Mouse (Mus musculus): ENCODE results near the gene Chdh. TPM values are rescaled to one million over a fixed set of nuclear protein-coding genes. Genes with fewer than 3 reads are reported as not detected.

Gene Chdh
- polyA plus RNA-seq, 1 experiment from 2014 or later = 1.5 TPM

GRCm38 (mm10) chr14:30078115-30078808 lies 69.4 kb downstream of the Chdh start:
- no peaks in the 10 kb centered on the region for H3K4me1 ChIP-seq (replicated peaks; ENCODE audit: control insufficient read depth, insufficient read depth)
- no peaks in the 10 kb centered on the region for H3K27me3 ChIP-seq (ENCODE audit: control insufficient read depth, insufficient read depth, low read length)
- no peaks in the 10 kb centered on the region for H3K9me3 ChIP-seq (ENCODE audit: control insufficient read depth, low read length)
- 62% methylated on average over 15 of the region's 15 CpGs for WGBS
- peak; percentile 40; the same call in 1 of the 2 replicates for ATAC-seq (ENCODE audit: low FRiP score, low TSS enrichment)
- H3K4me2 ChIP-seq (replicated peaks; ENCODE audit: low read depth) = no peak overlapping the region
- no peaks in the 10 kb centered on the region for H3K36me3 ChIP-seq (ENCODE audit: control insufficient read depth, insufficient read depth, low read length)
- H3K27ac ChIP-seq (replicated peaks) = no peak overlapping the region
- no peak for DNase-seq (ENCODE audit: low spot score)
- no peak overlapping the region for H3K4me3 ChIP-seq (ENCODE audit: low read depth, low read length)
- no peak overlapping the region for H3K9ac ChIP-seq (ENCODE audit: low read length)
- TF ChIP-seq EP300 (optimal IDR thresholded peaks at IDR 0.05) (no peak), CTCF (IDR thresholded peaks at IDR 0.05; ENCODE audit: low read depth) (no peak)

GRCm38 (mm10) chr14:30079729-30080128 lies 70.9 kb downstream of the Chdh start:
- no peaks in the 10 kb centered on the region for H3K4me1 ChIP-seq (replicated peaks; ENCODE audit: control insufficient read depth, insufficient read depth)
- 42% methylated on average over 4 of the region's 4 CpGs for WGBS

More at GRCm38 (mm10) chr14:30079729-30080128, 70.9 kb downstream of the Chdh start:
- H3K9me3 ChIP-seq (ENCODE audit: control insufficient read depth, low read length) = no peaks in the 10 kb centered on the region
- ATAC-seq (ENCODE audit: low FRiP score, low TSS enrichment) (no peak), DNase-seq (ENCODE audit: low spot score) (peak; percentile 33)
- no peaks in the 10 kb centered on the region for H3K27me3 ChIP-seq (ENCODE audit: control insufficient read depth, insufficient read depth, low read length)
- no peak overlapping the region for H3K4me2 ChIP-seq (replicated peaks; ENCODE audit: low read depth)
- H3K4me3 ChIP-seq (ENCODE audit: low read depth, low read length) = no peak overlapping the region
- H3K9ac ChIP-seq (ENCODE audit: low read length) = no peak overlapping the region
- H3K36me3 ChIP-seq (ENCODE audit: control insufficient read depth, insufficient read depth, low read length) = no peaks in the 10 kb centered on the region
- TF ChIP-seq EP300 (optimal IDR thresholded peaks at IDR 0.05) (no peak), CTCF (IDR thresholded peaks at IDR 0.05; ENCODE audit: low read depth) (no peak)
- no peak overlapping the region for H3K27ac ChIP-seq (replicated peaks)

Small RNAs within 50 kb of the gene (microRNA-seq; reads per million reads assigned to microRNA genes)
- gene Mir6947 = not detected

Other genes starting within 250 kb of the Chdh start
- 351 and 372 TPM in 2 replicates for gene Selenok, start 40.7 kb upstream of the Chdh start, polyA plus RNA-seq (2015; fragmentation: Nextera tagmentation; extraction: Ambion mirVana)
- gene Actr8, start 30.7 kb upstream of the Chdh start, polyA plus RNA-seq (2015; fragmentation: Nextera tagmentation; extraction: Ambion mirVana) = 27.6 and 28.7 TPM in 2 replicates
- 0.35 and 0.52 TPM in 2 replicates for gene Il17rb, start 127 bp upstream of the Chdh start, polyA plus RNA-seq (2015; fragmentation: Nextera tagmentation; extraction: Ambion mirVana)

Measured in stomach, postnatal 0 days (tissue).